Mouse (Mus musculus): ENCODE results near the gene Tmem255b. TPM values are rescaled to one million over a fixed set of nuclear protein-coding genes. Genes with fewer than 3 reads are reported as not detected.

The Tmem255b gene
- not detected in 2 replicates for total RNA-seq (2017)

- ATAC-seq (replicated peaks; ENCODE audit: low read depth, poor library complexity, severe bottlenecking) = no peak
These were observed at the start of gene Tmem255b for GRCm38 (mm10) chr8:13434889-13435288. TSS of gene Tmem255b (plus strand) at chr8:13435189.

GRCm38 (mm10) chr8:13386366-13386765 is 48.6 kb upstream of the Tmem255b start:
- no peak for ATAC-seq (replicated peaks; ENCODE audit: low read depth, poor library complexity, severe bottlenecking)

GRCm38 (mm10) chr8:13387728-13388127 is 47.3 kb upstream of the Tmem255b start:
- peak; percentile 69 for ATAC-seq (replicated peaks; ENCODE audit: low read depth, poor library complexity, severe bottlenecking)

GRCm38 (mm10) chr8:13388744-13389143 is 46.2 kb upstream of the Tmem255b start:
- ATAC-seq (replicated peaks; ENCODE audit: low read depth, poor library complexity, severe bottlenecking) = no peak; the same call in 1 of the 2 replicates

GRCm38 (mm10) chr8:13393869-13394268 is 41.1 kb upstream of the Tmem255b start:
- no peak for ATAC-seq (replicated peaks; ENCODE audit: low read depth, poor library complexity, severe bottlenecking)

GRCm38 (mm10) chr8:13396725-13397124 is 38.3 kb upstream of the Tmem255b start, which contains the start of gene Atp4b:
TSS of gene Atp4b (minus strand) at chr8:13396825.
- ATAC-seq (replicated peaks; ENCODE audit: low read depth, poor library complexity, severe bottlenecking) = no peak

- no peak for ATAC-seq (replicated peaks; ENCODE audit: low read depth, poor library complexity, severe bottlenecking)
These were observed 31.5 kb upstream of the Tmem255b start for GRCm38 (mm10) chr8:13403517-13403916.

- ATAC-seq (replicated peaks; ENCODE audit: low read depth, poor library complexity, severe bottlenecking) = no peak
These were observed 30.3 kb upstream of the Tmem255b start, which contains the start of gene Grk1 for GRCm38 (mm10) chr8:13404666-13405131. TSS of gene Grk1 (plus strand) at chr8:13405081.

GRCm38 (mm10) chr8:13406011-13406410 is 29.0 kb upstream of the Tmem255b start:
- no peak for ATAC-seq (replicated peaks; ENCODE audit: low read depth, poor library complexity, severe bottlenecking)

GRCm38 (mm10) chr8:13411597-13411996 is 23.4 kb upstream of the Tmem255b start:
- peak; percentile 68 for ATAC-seq (replicated peaks; ENCODE audit: low read depth, poor library complexity, severe bottlenecking)

- peak; percentile 80 for ATAC-seq (replicated peaks; ENCODE audit: low read depth, poor library complexity, severe bottlenecking)
These were observed 22.0 kb upstream of the Tmem255b start for GRCm38 (mm10) chr8:13412891-13413558.

- no peak for ATAC-seq (replicated peaks; ENCODE audit: low read depth, poor library complexity, severe bottlenecking)
These were observed 21.1 kb upstream of the Tmem255b start for GRCm38 (mm10) chr8:13413823-13414390.

- no peak for ATAC-seq (replicated peaks; ENCODE audit: low read depth, poor library complexity, severe bottlenecking)
These were observed 19.1 kb upstream of the Tmem255b start for GRCm38 (mm10) chr8:13415879-13416278.

GRCm38 (mm10) chr8:13419111-13419639 is 15.8 kb upstream of the Tmem255b start:
- ATAC-seq (replicated peaks; ENCODE audit: low read depth, poor library complexity, severe bottlenecking) = no peak

GRCm38 (mm10) chr8:13420970-13421369 is 14.0 kb upstream of the Tmem255b start:
- no peak for ATAC-seq (replicated peaks; ENCODE audit: low read depth, poor library complexity, severe bottlenecking)

- ATAC-seq (replicated peaks; ENCODE audit: low read depth, poor library complexity, severe bottlenecking) = no peak
These were observed 7.6 kb upstream of the Tmem255b start for GRCm38 (mm10) chr8:13427351-13427750.

- 0 out of 2 replicates have a peak, but pooled peaks have one; percentile 4 for ATAC-seq (replicated peaks; ENCODE audit: low read depth, poor library complexity, severe bottlenecking)
These were observed 6.8 kb upstream of the Tmem255b start for GRCm38 (mm10) chr8:13428156-13428555.

- ATAC-seq (replicated peaks; ENCODE audit: low read depth, poor library complexity, severe bottlenecking) = no peak
These were observed 4.6 kb upstream of the Tmem255b start for GRCm38 (mm10) chr8:13430412-13430811.

GRCm38 (mm10) chr8:13430866-13431265 is 4.1 kb upstream of the Tmem255b start:
- ATAC-seq (replicated peaks; ENCODE audit: low read depth, poor library complexity, severe bottlenecking) = no peak

- peak; percentile 50 for ATAC-seq (replicated peaks; ENCODE audit: low read depth, poor library complexity, severe bottlenecking)
These were observed 1.9 kb upstream of the Tmem255b start for GRCm38 (mm10) chr8:13433130-13433529.

- ATAC-seq (replicated peaks; ENCODE audit: low read depth, poor library complexity, severe bottlenecking) = no peak
These were observed 1.1 kb downstream of the Tmem255b start for GRCm38 (mm10) chr8:13436052-13436451.

Measured in common myeloid progenitor, adult 5-6 weeks (primary cell).